Mouse (Mus musculus): ENCODE results near the gene Yipf4. TPM values are rescaled to one million over a fixed set of nuclear protein-coding genes. Genes with fewer than 3 reads are reported as not detected.

Yipf4 gene
- polyA plus RNA-seq, 1 experiment from 2014 or later: 58.2 TPM

- Histone ChIP-seq H3K4me1 (replicated peaks) (no peaks in the 10 kb centered on the region), H3K27me3 (no peaks in the 10 kb centered on the region), H3K4me2 (replicated peaks) (no peak overlapping the region), H3K9ac (replicated peaks) (no peak overlapping the region), H3K9me3 (no peaks in the 10 kb centered on the region), H3K36me3 (no peaks in the 10 kb centered on the region), H3K27ac (no peak overlapping the region), H3K4me3 (replicated peaks) (no peak overlapping the region)
- 88% methylated on average over 14 of the region's 14 CpGs for WGBS
- ATAC-seq: no peak
These were observed 8.8 kb upstream of the Yipf4 start for GRCm38 (mm10) chr17:74480361-74481069.

- under 1% methylated on average over 12 of the region's 12 CpGs for WGBS
- Histone ChIP-seq H3K9ac (replicated peaks) (peak overlapping the region; percentile 95), H3K36me3 (peaks cover 31% of the 10 kb centered on the region), H3K4me3 (replicated peaks) (peak overlapping the region; percentile 96), H3K27ac (peak overlapping the region; percentile 74), H3K27me3 (peaks cover 8% of the 10 kb centered on the region; the same call in 1 of the 2 replicates), H3K4me2 (replicated peaks) (peak overlapping the region; percentile 73), H3K4me1 (replicated peaks) (peaks cover 15% of the 10 kb centered on the region), H3K9me3 (no peaks in the 10 kb centered on the region)
- ATAC-seq: no peak
These were observed 568 bp downstream of the Yipf4 start for GRCm38 (mm10) chr17:74489901-74490220.

GRCm38 (mm10) chr17:74491565-74491964 is 2.3 kb downstream of the Yipf4 start:
- Histone ChIP-seq H3K4me3 (replicated peaks) (no peak overlapping the region), H3K36me3 (peaks cover 42% of the 10 kb centered on the region), H3K4me2 (replicated peaks) (no peak overlapping the region), H3K27ac (no peak overlapping the region), H3K9me3 (no peaks in the 10 kb centered on the region), H3K27me3 (peaks cover 6% of the 10 kb centered on the region; the same call in 1 of the 2 replicates), H3K9ac (replicated peaks) (no peak overlapping the region), H3K4me1 (replicated peaks) (peaks cover 15% of the 10 kb centered on the region)
- no peak for ATAC-seq
- 95% methylated on average over 3 of the region's 3 CpGs for WGBS

GRCm38 (mm10) chr17:74500204-74500603 is 10.9 kb downstream of the Yipf4 start:
- H3K4me2 ChIP-seq (replicated peaks): no peak overlapping the region
- no peak for ATAC-seq
- no peaks in the 10 kb centered on the region for H3K9me3 ChIP-seq
- H3K36me3 ChIP-seq: peaks cover 36% of the 10 kb centered on the region
- WGBS: 94% methylated on average over 4 of the region's 4 CpGs
- H3K4me3 ChIP-seq (replicated peaks): no peak overlapping the region
- H3K9ac ChIP-seq (replicated peaks): no peak overlapping the region
- H3K27ac ChIP-seq: no peak overlapping the region
- no peaks in the 10 kb centered on the region for H3K4me1 ChIP-seq (replicated peaks)
- no peaks in the 10 kb centered on the region for H3K27me3 ChIP-seq

GRCm38 (mm10) chr17:74501085-74501484 is 11.8 kb downstream of the Yipf4 start:
- Histone ChIP-seq H3K9me3 (no peaks in the 10 kb centered on the region), H3K27ac (no peak overlapping the region), H3K27me3 (no peaks in the 10 kb centered on the region), H3K9ac (replicated peaks) (no peak overlapping the region), H3K36me3 (peaks cover 28% of the 10 kb centered on the region), H3K4me3 (replicated peaks) (no peak overlapping the region), H3K4me2 (replicated peaks) (no peak overlapping the region), H3K4me1 (replicated peaks) (no peaks in the 10 kb centered on the region)
- ATAC-seq: no peak

- Histone ChIP-seq H3K4me3 (replicated peaks) (no peak overlapping the region), H3K27ac (no peak overlapping the region), H3K4me1 (replicated peaks) (no peaks in the 10 kb centered on the region), H3K9ac (replicated peaks) (no peak overlapping the region), H3K36me3 (no peaks in the 10 kb centered on the region), H3K9me3 (no peaks in the 10 kb centered on the region), H3K4me2 (replicated peaks) (no peak overlapping the region), H3K27me3 (no peaks in the 10 kb centered on the region)
- ATAC-seq: no peak
- WGBS: 71% methylated on average over 2 of the region's 2 CpGs
These were observed 18.6 kb downstream of the Yipf4 start for GRCm38 (mm10) chr17:74507934-74508333.

GRCm38 (mm10) chr17:74508600-74508999 is 19.3 kb downstream of the Yipf4 start:
- no peaks in the 10 kb centered on the region for H3K4me1 ChIP-seq (replicated peaks)
- H3K9me3 ChIP-seq: no peaks in the 10 kb centered on the region
- H3K4me3 ChIP-seq (replicated peaks): no peak overlapping the region
- H3K9ac ChIP-seq (replicated peaks): no peak overlapping the region
- WGBS: 98% methylated on average over 3 of the region's 3 CpGs
- no peak overlapping the region for H3K27ac ChIP-seq
- no peak overlapping the region for H3K4me2 ChIP-seq (replicated peaks)
- no peaks in the 10 kb centered on the region for H3K27me3 ChIP-seq
- no peaks in the 10 kb centered on the region for H3K36me3 ChIP-seq
- no peak for ATAC-seq

GRCm38 (mm10) chr17:74512308-74512707 is 23.0 kb downstream of the Yipf4 start:
- H3K36me3 ChIP-seq: no peaks in the 10 kb centered on the region
- 81% methylated on average over 2 of the region's 2 CpGs for WGBS
- no peak overlapping the region for H3K4me3 ChIP-seq (replicated peaks)
- H3K4me2 ChIP-seq (replicated peaks): no peak overlapping the region
- no peak overlapping the region for H3K9ac ChIP-seq (replicated peaks)
- H3K27ac ChIP-seq: no peak overlapping the region
- no peaks in the 10 kb centered on the region for H3K4me1 ChIP-seq (replicated peaks)
- ATAC-seq: no peak
- H3K27me3 ChIP-seq: no peaks in the 10 kb centered on the region
- no peaks in the 10 kb centered on the region for H3K9me3 ChIP-seq

GRCm38 (mm10) chr17:74522797-74523723 is 33.8 kb downstream of the Yipf4 start:
- WGBS: 84% methylated on average over 8 of the region's 8 CpGs
- H3K27ac ChIP-seq: no peak overlapping the region
- no peak for ATAC-seq

GRCm38 (mm10) chr17:74526117-74526516 is 36.8 kb downstream of the Yipf4 start:
- Histone ChIP-seq H3K9ac (replicated peaks) (no peak overlapping the region), H3K27me3 (no peaks in the 10 kb centered on the region), H3K4me1 (replicated peaks) (peaks cover 23% of the 10 kb centered on the region), H3K27ac (no peak overlapping the region), H3K4me2 (replicated peaks) (no peak overlapping the region), H3K4me3 (replicated peaks) (no peak overlapping the region), H3K36me3 (no peaks in the 10 kb centered on the region), H3K9me3 (no peaks in the 10 kb centered on the region)
- WGBS: 88% methylated on average over 2 of the region's 2 CpGs
- ATAC-seq: no peak

More at GRCm38 (mm10) chr17:74522797-74523723, 33.8 kb downstream of the Yipf4 start:
- no peak overlapping the region for H3K4me2 ChIP-seq (replicated peaks)
- no peaks in the 10 kb centered on the region for H3K27me3 ChIP-seq
- no peaks in the 10 kb centered on the region for H3K36me3 ChIP-seq
- H3K4me3 ChIP-seq (replicated peaks): no peak overlapping the region
- H3K9ac ChIP-seq (replicated peaks): no peak overlapping the region
- peaks cover 7% of the 10 kb centered on the region for H3K4me1 ChIP-seq (replicated peaks)
- no peaks in the 10 kb centered on the region for H3K9me3 ChIP-seq

GRCm38 (mm10) chr17:74526806-74527653 is 37.7 kb downstream of the Yipf4 start:
- peak; percentile 0; the same call in 1 of the 2 replicates for ATAC-seq
- Histone ChIP-seq H3K4me3 (replicated peaks) (peak overlapping the region; percentile 99), H3K27ac (peak overlapping the region; percentile 96), H3K27me3 (no peaks in the 10 kb centered on the region), H3K9me3 (no peaks in the 10 kb centered on the region), H3K36me3 (no peaks in the 10 kb centered on the region), H3K4me2 (replicated peaks) (peak overlapping the region; percentile 64), H3K9ac (replicated peaks) (peak overlapping the region; percentile 76), H3K4me1 (replicated peaks) (peaks cover 23% of the 10 kb centered on the region)
- 91% methylated on average over 9 of the region's 9 CpGs for WGBS

Measured in midbrain, embryonic 13.5 days (tissue).